Mouse (Mus musculus): ENCODE results near the gene Tlk2.

- TF ChIP-seq CTCF (IDR thresholded peaks at IDR 0.05) (no peak), EP300 (IDR thresholded peaks at IDR 0.05) (no peak)
Measured at GRCm38 (mm10) chr11:105293101-105293581, 114.5 kb downstream of the Tlk2 start.
